Mouse (Mus musculus): ENCODE measurements around the gene Rab29. TPM values are rescaled to one million over a fixed set of nuclear protein-coding genes. Genes with fewer than 3 reads are reported as not detected.
A peak's percentile ranks its signal among the peaks of the same experiment; 100 is the strongest.
"Not testable (repeated sequence)": the region's sequence is repeated elsewhere in the genome, so short reads cannot be mapped to it uniquely, and the experiment has no call there.

The Rab29 gene
- total RNA-seq, 2 experiments from 2014 or later, result 7.9 to 10.1 TPM

GRCm38 (mm10) chr1:131844883-131845282 lies 22.1 kb upstream of the Rab29 start:
- ATAC-seq (replicated peaks; ENCODE audit: low FRiP score, low TSS enrichment, poor library complexity, severe bottlenecking), result no peak

- ATAC-seq (replicated peaks; ENCODE audit: low FRiP score, low TSS enrichment, poor library complexity, severe bottlenecking), result 0 out of 2 replicates have a peak, but pooled peaks have one; percentile 23
Measured at GRCm38 (mm10) chr1:131846255-131846654, 20.8 kb upstream of the Rab29 start.

GRCm38 (mm10) chr1:131861811-131862210 lies 5.2 kb upstream of the Rab29 start:
- no peak for ATAC-seq (replicated peaks; ENCODE audit: low FRiP score, low TSS enrichment, poor library complexity, severe bottlenecking)

DNA sequence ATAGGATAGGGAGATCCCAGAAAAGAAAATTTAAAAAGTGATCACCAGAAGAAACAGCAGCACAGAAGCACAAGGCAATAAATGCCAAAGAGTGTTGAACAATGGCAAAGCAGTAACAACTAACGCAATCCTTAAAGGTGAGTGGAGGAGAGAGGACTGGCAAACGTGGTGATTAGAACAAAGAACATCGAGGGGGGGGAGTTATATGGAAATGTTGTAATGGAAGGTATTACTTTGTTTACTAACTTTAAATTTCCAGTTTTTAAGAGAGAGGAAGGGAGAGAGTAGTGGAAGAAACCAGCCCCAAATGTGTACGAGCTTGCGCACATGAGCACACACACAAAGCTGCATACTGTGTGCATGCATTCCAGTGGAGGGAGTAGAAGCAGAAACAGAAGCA lies 1.4 kb upstream of the Rab29 start:
- no peak for ATAC-seq (replicated peaks; ENCODE audit: low FRiP score, low TSS enrichment, poor library complexity, severe bottlenecking)

GRCm38 (mm10) chr1:131866304-131866999 lies 572 bp upstream of the Rab29 start:
- no peak for ATAC-seq (replicated peaks; ENCODE audit: low FRiP score, low TSS enrichment, poor library complexity, severe bottlenecking)

GRCm38 (mm10) chr1:131867946-131868290 lies 894 bp downstream of the Rab29 start:
- peak; percentile 47 for ATAC-seq (replicated peaks; ENCODE audit: low FRiP score, low TSS enrichment, poor library complexity, severe bottlenecking)

- no peak for ATAC-seq (replicated peaks; ENCODE audit: low FRiP score, low TSS enrichment, poor library complexity, severe bottlenecking)
Measured at GRCm38 (mm10) chr1:131869561-131869960, 2.5 kb downstream of the Rab29 start.

DNA sequence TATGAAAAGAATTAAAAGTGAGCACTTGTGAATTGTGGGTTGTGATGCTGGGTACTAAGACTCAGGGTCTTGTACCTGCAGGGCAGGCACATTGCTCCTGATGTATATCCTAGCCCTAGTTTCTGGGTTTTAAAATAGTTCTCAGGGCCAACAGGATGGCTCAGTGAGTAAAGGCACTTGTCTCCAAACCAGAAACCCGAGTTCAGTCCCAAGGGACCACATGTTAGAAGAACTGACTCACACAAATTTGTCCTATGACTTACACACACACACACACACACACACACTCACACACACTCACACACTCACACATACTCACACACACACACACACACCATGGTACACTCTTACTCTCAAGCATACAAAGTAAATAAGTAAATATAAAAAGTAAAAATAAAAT lies 5.8 kb downstream of the Rab29 start:
- no peak for ATAC-seq (replicated peaks; ENCODE audit: low FRiP score, low TSS enrichment, poor library complexity, severe bottlenecking)

GRCm38 (mm10) chr1:131879816-131880215 lies 12.8 kb downstream of the Rab29 start:
- no peak for ATAC-seq (replicated peaks; ENCODE audit: low FRiP score, low TSS enrichment, poor library complexity, severe bottlenecking)

DNA sequence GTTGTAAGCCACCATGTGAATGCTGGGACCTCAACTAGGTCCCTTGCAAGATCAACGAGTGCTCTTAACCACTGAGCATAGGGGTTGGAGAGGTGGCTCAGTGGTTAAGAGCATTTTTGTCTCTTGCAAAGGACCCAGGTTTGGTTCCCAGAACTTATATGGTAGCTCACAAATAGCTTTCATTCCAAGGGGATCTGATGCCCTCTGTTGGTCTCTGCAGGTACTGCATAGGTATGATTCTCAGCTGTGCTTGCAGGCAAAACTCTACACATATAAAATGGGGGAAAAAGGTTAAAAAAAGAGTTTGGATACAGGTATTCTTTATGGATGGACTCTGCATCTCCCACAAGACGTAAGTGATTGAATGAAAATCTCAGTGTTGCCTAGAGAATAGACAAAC lies 15.8 kb downstream of the Rab29 start:
- no peak; the same call in 1 of the 2 replicates for ATAC-seq (replicated peaks; ENCODE audit: low FRiP score, low TSS enrichment, poor library complexity, severe bottlenecking)

DNA sequence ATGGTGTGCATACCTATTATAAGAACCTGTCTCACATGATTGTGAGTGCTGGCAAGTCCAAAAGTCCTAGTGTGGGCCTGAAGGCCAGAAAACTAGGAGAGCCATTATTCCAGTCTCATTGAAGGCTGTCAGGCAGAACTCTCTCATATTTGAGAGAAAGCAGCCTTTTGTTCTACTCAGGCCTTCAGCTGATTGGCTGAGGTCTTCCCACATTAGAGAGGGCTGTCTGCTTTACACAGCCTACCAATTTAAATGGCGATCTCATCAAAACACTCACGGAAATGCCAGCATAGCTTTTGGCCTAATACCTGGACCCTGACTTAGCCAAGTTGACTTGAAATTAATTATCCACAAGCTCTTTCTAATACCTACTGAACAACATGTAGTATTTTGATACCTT lies 19.1 kb downstream of the Rab29 start:
- ATAC-seq (replicated peaks; ENCODE audit: low FRiP score, low TSS enrichment, poor library complexity, severe bottlenecking), result no peak

DNA sequence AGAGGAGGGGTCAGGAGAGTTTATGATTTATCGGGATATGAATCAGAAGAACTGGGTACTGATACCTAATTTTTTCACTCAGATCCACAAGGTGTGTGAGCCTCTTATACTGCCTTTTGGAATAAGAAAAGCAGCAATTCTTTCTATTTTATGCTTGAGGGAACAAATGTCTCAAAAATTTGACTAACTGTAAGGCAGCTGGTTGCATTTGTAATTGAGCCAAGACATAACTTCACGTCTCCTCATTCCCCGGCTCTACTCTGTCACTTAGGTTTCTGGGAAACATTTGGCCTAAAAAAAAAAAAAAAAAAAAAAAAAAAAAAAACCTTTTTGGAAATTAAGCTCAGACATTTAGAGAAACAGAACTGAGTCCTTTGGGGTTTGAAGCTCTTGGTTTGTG lies 19.6 kb downstream of the Rab29 start:
- ATAC-seq (replicated peaks; ENCODE audit: low FRiP score, low TSS enrichment, poor library complexity, severe bottlenecking), result no peak

GRCm38 (mm10) chr1:131890043-131890658 lies 23.1 kb downstream of the Rab29 start:
- ATAC-seq (replicated peaks; ENCODE audit: low FRiP score, low TSS enrichment, poor library complexity, severe bottlenecking), result no peak

- ATAC-seq (replicated peaks; ENCODE audit: low FRiP score, low TSS enrichment, poor library complexity, severe bottlenecking), result no peak
Measured at GRCm38 (mm10) chr1:131891436-131891835, 24.4 kb downstream of the Rab29 start.

DNA sequence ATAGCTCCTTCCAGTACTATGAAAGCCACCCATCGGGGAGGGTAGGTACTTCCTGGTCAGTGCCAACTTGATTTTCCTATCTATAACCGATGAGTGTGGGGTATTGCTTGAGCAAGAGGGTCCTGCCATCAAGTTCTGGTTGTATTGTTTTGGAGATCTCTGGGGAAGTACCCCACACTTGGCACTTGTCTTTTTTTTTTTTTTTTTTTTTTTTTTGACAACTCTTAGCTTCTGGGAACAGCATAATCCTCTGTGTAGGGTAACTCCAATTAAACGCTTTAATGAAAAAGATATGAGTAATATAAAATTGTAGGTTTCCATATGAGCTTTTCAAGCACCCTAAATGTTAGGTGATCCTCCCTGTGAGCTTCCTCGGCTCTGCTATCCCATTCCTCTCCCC lies 35.7 kb downstream of the Rab29 start:
- no peak for ATAC-seq (replicated peaks; ENCODE audit: low FRiP score, low TSS enrichment, poor library complexity, severe bottlenecking)

- ATAC-seq (replicated peaks; ENCODE audit: low FRiP score, low TSS enrichment, poor library complexity, severe bottlenecking), result no peak
Measured at GRCm38 (mm10) chr1:131903251-131903650, 36.2 kb downstream of the Rab29 start.

DNA sequence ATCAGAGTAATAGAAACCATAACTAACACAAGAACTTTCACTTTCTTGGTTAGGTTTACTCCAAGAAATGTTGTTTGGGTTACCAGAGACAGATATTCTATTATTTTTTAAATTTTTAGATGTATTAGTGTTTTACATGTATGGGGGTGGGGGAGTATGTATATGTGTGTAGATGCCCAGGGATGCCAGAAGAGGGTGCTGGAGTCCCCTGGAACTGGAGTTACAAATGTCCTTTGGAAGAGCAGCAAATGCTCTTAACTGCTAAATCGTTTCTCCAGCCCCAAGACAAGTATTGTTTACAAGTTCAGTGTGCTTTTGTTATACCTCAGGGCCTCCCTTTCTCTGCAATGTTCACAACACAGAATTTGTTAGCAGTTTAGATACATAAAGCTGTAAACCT lies 38.5 kb downstream of the Rab29 start:
- ATAC-seq (replicated peaks; ENCODE audit: low FRiP score, low TSS enrichment, poor library complexity, severe bottlenecking), result no peak

- no peak for ATAC-seq (replicated peaks; ENCODE audit: low FRiP score, low TSS enrichment, poor library complexity, severe bottlenecking)
Measured at GRCm38 (mm10) chr1:131908456-131908855, 41.4 kb downstream of the Rab29 start.

GRCm38 (mm10) chr1:131909236-131909635 lies 42.2 kb downstream of the Rab29 start:
- ATAC-seq (replicated peaks; ENCODE audit: low FRiP score, low TSS enrichment, poor library complexity, severe bottlenecking), result not testable (repeated sequence)

DNA sequence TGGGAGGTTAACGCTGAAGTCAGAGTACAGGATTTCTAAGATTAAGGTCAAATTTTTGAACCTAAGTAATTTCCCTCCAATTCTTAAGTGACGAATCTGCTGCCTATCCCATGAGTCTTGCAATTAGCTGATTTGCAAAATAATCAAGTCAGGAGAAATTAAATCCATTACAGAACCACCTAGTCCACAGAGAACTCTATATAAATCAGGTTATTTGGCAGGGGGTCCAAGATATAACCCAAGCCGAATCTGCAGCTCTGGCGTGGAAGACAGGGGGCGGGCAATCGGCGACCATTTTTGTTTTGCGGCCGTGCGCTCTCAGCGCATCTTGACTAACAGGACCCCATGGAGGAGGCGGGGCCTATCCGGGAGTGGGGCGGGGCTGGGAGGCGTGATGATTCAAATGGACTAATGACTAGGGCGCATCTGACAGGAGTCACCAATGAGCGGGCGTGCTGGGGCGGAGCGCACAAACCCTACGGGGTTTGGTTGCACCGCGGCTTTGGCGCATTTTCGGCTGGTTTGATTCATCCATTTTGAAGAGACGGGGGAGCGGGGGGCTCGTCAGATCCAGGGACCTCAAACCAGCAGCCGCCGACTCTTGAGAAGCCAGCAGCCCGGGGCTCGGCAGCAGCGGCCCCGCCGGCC lies 43.1 kb downstream of the Rab29 start, which contains the start of gene Nucks1:
Gene Nucks1 (plus strand): TSS at position 534 of the 648 bp plus-strand sequence.
- peak; percentile 97 for ATAC-seq (replicated peaks; ENCODE audit: low FRiP score, low TSS enrichment, poor library complexity, severe bottlenecking)

Measured in megakaryocyte-erythroid progenitor cell, adult 5-6 weeks (primary cell).